Mouse (Mus musculus): ENCODE measurements around the gene Tnfaip6. TPM values are rescaled to one million over a fixed set of nuclear protein-coding genes. Genes with fewer than 3 reads are reported as not detected.

Tnfaip6 gene
- polyA plus RNA-seq, 1 experiment: 0.04 TPM

DNA sequence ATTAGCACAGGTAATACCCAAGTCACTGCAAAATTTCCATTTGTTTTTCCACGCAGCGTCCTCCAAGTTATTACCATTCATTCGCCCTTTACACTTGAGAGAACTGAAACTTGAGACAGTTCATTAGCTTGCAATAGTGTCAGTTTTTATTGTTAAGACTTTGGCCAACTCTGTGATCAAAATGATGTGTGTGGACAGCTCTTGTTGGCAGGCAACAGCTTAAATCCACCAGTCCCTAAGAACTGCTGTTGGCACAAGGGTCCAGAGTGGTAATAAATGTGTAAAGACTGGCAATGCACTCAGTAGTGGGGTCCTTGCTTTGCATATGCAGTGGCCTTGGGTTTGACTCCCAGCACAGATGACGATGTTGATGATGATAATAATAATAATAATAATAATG is 14.5 kb downstream of the Tnfaip6 start:
- TF ChIP-seq MAX (IDR thresholded peaks at IDR 0.05) (no peak), USF1 (IDR thresholded peaks at IDR 0.05; ENCODE audit: low read depth) (no peak), CEBPB (IDR thresholded peaks at IDR 0.05; ENCODE audit: low read depth) (no peak), FOSL1 (IDR thresholded peaks at IDR 0.05; ENCODE audit: insufficient read depth, low read length, poor library complexity, severe bottlenecking) (no peak), MYOG (IDR thresholded peaks at IDR 0.05; ENCODE audit: control insufficient read depth, extremely low read depth, insufficient read length) (no peak), CTCF (IDR thresholded peaks at IDR 0.05; ENCODE audit: control insufficient read depth, insufficient read depth, insufficient read length) (no peak), MYOD1 (IDR thresholded peaks at IDR 0.05; ENCODE audit: control insufficient read depth, insufficient read length, low read depth) (no peak)
- Histone ChIP-seq H3K79me3 (ENCODE audit: low read depth) (no peaks in the 10 kb centered on the region), H3K4me3 (ENCODE audit: insufficient read depth, poor library complexity, severe bottlenecking) (no peak overlapping the region), H3K79me2 (ENCODE audit: control insufficient read depth, insufficient read depth) (no peaks in the 10 kb centered on the region), H3K36me3 (ENCODE audit: control insufficient read depth, insufficient read depth) (no peaks in the 10 kb centered on the region), H3K27me3 (ENCODE audit: control insufficient read depth, insufficient read depth, insufficient read length) (no peaks in the 10 kb centered on the region), H3ac (ENCODE audit: control insufficient read depth, insufficient read length, low read depth) (no peak overlapping the region)

DNA sequence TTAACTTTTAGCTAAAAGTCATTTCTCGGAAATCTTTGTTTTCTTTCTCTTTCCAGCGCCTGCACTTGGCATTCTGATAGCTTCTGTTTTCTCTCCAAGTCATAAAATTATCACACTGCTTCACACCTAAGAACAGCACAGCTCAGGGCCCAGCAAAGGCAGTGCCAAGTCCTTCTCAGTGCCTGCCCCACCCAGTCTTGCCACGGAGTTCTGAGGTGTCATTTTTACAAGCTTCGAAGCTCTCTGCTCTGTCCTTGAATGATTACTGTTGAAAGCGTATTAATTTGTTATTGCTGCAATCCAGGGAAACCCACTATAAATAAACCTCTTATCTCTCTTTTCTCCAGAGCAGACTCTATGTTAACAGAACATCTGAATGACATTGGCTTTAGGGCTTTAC is 15.7 kb downstream of the Tnfaip6 start:
- no peaks in the 10 kb centered on the region for H3K79me3 ChIP-seq (ENCODE audit: low read depth)
- TF ChIP-seq MYOG (IDR thresholded peaks at IDR 0.05; ENCODE audit: control insufficient read depth, extremely low read depth, insufficient read length): no peak
- no peak for TF ChIP-seq CTCF (IDR thresholded peaks at IDR 0.05; ENCODE audit: control insufficient read depth, insufficient read depth, insufficient read length)
- no peak for TF ChIP-seq USF1 (IDR thresholded peaks at IDR 0.05; ENCODE audit: low read depth)
- no peak for TF ChIP-seq CEBPB (IDR thresholded peaks at IDR 0.05; ENCODE audit: low read depth)
- no peak for TF ChIP-seq MYOD1 (IDR thresholded peaks at IDR 0.05; ENCODE audit: control insufficient read depth, insufficient read length, low read depth)
- no peak for TF ChIP-seq FOSL1 (IDR thresholded peaks at IDR 0.05; ENCODE audit: insufficient read depth, low read length, poor library complexity, severe bottlenecking)
- TF ChIP-seq MAX (IDR thresholded peaks at IDR 0.05): no peak
- no peaks in the 10 kb centered on the region for H3K79me2 ChIP-seq (ENCODE audit: control insufficient read depth, insufficient read depth)
- H3ac ChIP-seq (ENCODE audit: control insufficient read depth, insufficient read length, low read depth): no peak overlapping the region
- no peaks in the 10 kb centered on the region for H3K36me3 ChIP-seq (ENCODE audit: control insufficient read depth, insufficient read depth)
- H3K27me3 ChIP-seq (ENCODE audit: control insufficient read depth, insufficient read depth, insufficient read length): no peaks in the 10 kb centered on the region
- no peak overlapping the region for H3K4me3 ChIP-seq (ENCODE audit: insufficient read depth, poor library complexity, severe bottlenecking)

DNA sequence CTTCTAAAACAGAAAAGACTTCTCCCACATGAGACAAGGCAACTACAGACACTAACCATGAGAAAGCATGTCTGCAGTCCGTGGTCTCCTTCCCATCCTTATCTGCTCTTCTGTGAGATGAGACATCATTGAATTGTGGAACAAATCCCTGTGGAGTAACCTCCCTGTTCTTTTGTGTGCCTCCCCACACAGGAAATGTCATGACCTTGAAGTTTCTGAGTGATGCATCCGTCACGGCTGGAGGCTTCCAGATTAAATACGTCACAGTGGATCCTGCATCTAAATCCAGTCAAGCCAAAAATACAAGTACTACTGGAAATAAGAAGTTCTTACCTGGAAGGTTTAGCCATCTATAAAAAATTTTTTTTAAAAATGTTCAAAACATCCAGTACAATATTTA is 17.8 kb downstream of the Tnfaip6 start:
- Histone ChIP-seq H3K36me3 (ENCODE audit: control insufficient read depth, insufficient read depth) (no peaks in the 10 kb centered on the region), H3K79me3 (ENCODE audit: low read depth) (no peaks in the 10 kb centered on the region), H3K79me2 (ENCODE audit: control insufficient read depth, insufficient read depth) (no peaks in the 10 kb centered on the region), H3K27me3 (ENCODE audit: control insufficient read depth, insufficient read depth, insufficient read length) (no peaks in the 10 kb centered on the region), H3K4me3 (ENCODE audit: insufficient read depth, poor library complexity, severe bottlenecking) (no peak overlapping the region), H3ac (ENCODE audit: control insufficient read depth, insufficient read length, low read depth) (no peak overlapping the region)
- TF ChIP-seq CTCF (IDR thresholded peaks at IDR 0.05; ENCODE audit: control insufficient read depth, insufficient read depth, insufficient read length): no peak
- no peak for TF ChIP-seq USF1 (IDR thresholded peaks at IDR 0.05; ENCODE audit: low read depth)
- no peak for TF ChIP-seq FOSL1 (IDR thresholded peaks at IDR 0.05; ENCODE audit: insufficient read depth, low read length, poor library complexity, severe bottlenecking)
- TF ChIP-seq MYOD1 (IDR thresholded peaks at IDR 0.05; ENCODE audit: control insufficient read depth, insufficient read length, low read depth): no peak
- TF ChIP-seq MYOG (IDR thresholded peaks at IDR 0.05; ENCODE audit: control insufficient read depth, extremely low read depth, insufficient read length): no peak
- TF ChIP-seq CEBPB (IDR thresholded peaks at IDR 0.05; ENCODE audit: low read depth): no peak
- no peak for TF ChIP-seq MAX (IDR thresholded peaks at IDR 0.05)

GRCm38 (mm10) chr2:52057099-52057498 is 19.3 kb downstream of the Tnfaip6 start:
- no peaks in the 10 kb centered on the region for H3K79me3 ChIP-seq (ENCODE audit: low read depth)
- no peaks in the 10 kb centered on the region for H3K79me2 ChIP-seq (ENCODE audit: control insufficient read depth, insufficient read depth)
- no peak for TF ChIP-seq MYOG (IDR thresholded peaks at IDR 0.05; ENCODE audit: control insufficient read depth, extremely low read depth, insufficient read length)
- no peak for TF ChIP-seq MAX (IDR thresholded peaks at IDR 0.05)
- no peak for TF ChIP-seq CEBPB (IDR thresholded peaks at IDR 0.05; ENCODE audit: low read depth)
- TF ChIP-seq FOSL1 (IDR thresholded peaks at IDR 0.05; ENCODE audit: insufficient read depth, low read length, poor library complexity, severe bottlenecking): no peak
- no peak for TF ChIP-seq USF1 (IDR thresholded peaks at IDR 0.05; ENCODE audit: low read depth)
- TF ChIP-seq CTCF (IDR thresholded peaks at IDR 0.05; ENCODE audit: control insufficient read depth, insufficient read depth, insufficient read length): no peak
- no peak for TF ChIP-seq MYOD1 (IDR thresholded peaks at IDR 0.05; ENCODE audit: control insufficient read depth, insufficient read length, low read depth)
- no peak overlapping the region for H3K4me3 ChIP-seq (ENCODE audit: insufficient read depth, poor library complexity, severe bottlenecking)
- H3ac ChIP-seq (ENCODE audit: control insufficient read depth, insufficient read length, low read depth): no peak overlapping the region
- H3K36me3 ChIP-seq (ENCODE audit: control insufficient read depth, insufficient read depth): no peaks in the 10 kb centered on the region
- H3K27me3 ChIP-seq (ENCODE audit: control insufficient read depth, insufficient read depth, insufficient read length): no peaks in the 10 kb centered on the region

GRCm38 (mm10) chr2:52057681-52058080 is 19.9 kb downstream of the Tnfaip6 start:
- Histone ChIP-seq H3K36me3 (ENCODE audit: control insufficient read depth, insufficient read depth) (no peaks in the 10 kb centered on the region), H3K79me3 (ENCODE audit: low read depth) (no peaks in the 10 kb centered on the region), H3K79me2 (ENCODE audit: control insufficient read depth, insufficient read depth) (no peaks in the 10 kb centered on the region), H3K4me3 (ENCODE audit: insufficient read depth, poor library complexity, severe bottlenecking) (no peak overlapping the region), H3ac (ENCODE audit: control insufficient read depth, insufficient read length, low read depth) (no peak overlapping the region), H3K27me3 (ENCODE audit: control insufficient read depth, insufficient read depth, insufficient read length) (no peaks in the 10 kb centered on the region)
- no peak for TF ChIP-seq MAX (IDR thresholded peaks at IDR 0.05)
- no peak for TF ChIP-seq MYOG (IDR thresholded peaks at IDR 0.05; ENCODE audit: control insufficient read depth, extremely low read depth, insufficient read length)
- TF ChIP-seq CTCF (IDR thresholded peaks at IDR 0.05; ENCODE audit: control insufficient read depth, insufficient read depth, insufficient read length): no peak
- TF ChIP-seq USF1 (IDR thresholded peaks at IDR 0.05; ENCODE audit: low read depth): no peak
- no peak for TF ChIP-seq CEBPB (IDR thresholded peaks at IDR 0.05; ENCODE audit: low read depth)
- no peak for TF ChIP-seq MYOD1 (IDR thresholded peaks at IDR 0.05; ENCODE audit: control insufficient read depth, insufficient read length, low read depth)

DNA sequence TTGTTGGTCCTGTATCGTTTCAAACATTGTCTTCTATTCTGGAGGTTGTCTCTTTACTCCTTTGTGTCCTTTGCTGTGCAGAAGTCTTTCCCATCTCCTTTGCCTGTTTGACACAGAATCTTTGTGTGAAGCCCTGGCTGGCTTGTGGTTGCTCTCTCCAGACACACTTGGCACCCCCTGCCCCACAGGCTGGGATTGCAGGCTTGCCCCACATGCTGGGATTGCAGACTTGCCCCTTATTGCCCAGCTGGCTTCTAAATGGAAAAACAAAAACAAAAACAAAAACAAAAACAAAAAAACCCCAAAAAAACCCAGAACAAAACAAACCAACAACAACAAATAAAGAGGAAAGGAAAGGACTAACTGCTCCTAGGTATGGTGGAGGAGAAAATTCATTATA is 30.8 kb downstream of the Tnfaip6 start:
- no peak overlapping the region for H3ac ChIP-seq (ENCODE audit: control insufficient read depth, insufficient read length, low read depth)
- no peak for TF ChIP-seq MYOD1 (IDR thresholded peaks at IDR 0.05; ENCODE audit: control insufficient read depth, insufficient read length, low read depth)
- no peak for TF ChIP-seq CEBPB (IDR thresholded peaks at IDR 0.05; ENCODE audit: low read depth)
- H3K4me3 ChIP-seq (ENCODE audit: insufficient read depth, poor library complexity, severe bottlenecking): no peak overlapping the region

More for the DNA sequence above, 30.8 kb downstream of the Tnfaip6 start:
- Histone ChIP-seq H3K27me3 (ENCODE audit: control insufficient read depth, insufficient read depth, insufficient read length) (no peaks in the 10 kb centered on the region), H3K79me3 (ENCODE audit: low read depth) (peaks cover 5% of the 10 kb centered on the region), H3K79me2 (ENCODE audit: control insufficient read depth, insufficient read depth) (peaks cover 10% of the 10 kb centered on the region), H3K36me3 (ENCODE audit: control insufficient read depth, insufficient read depth) (no peaks in the 10 kb centered on the region)
